Mouse (Mus musculus): ENCODE measurements around the gene Rev3l. TPM values are rescaled to one million over a fixed set of nuclear protein-coding genes. Genes with fewer than 3 reads are reported as not detected.
"Not testable (repeated sequence)": the region's sequence is repeated elsewhere in the genome, so short reads cannot be mapped to it uniquely, and the experiment has no call there.

Rev3l gene
- polyA plus RNA-seq, 1 experiment from 2014 or later: 12.7 TPM

DNA sequence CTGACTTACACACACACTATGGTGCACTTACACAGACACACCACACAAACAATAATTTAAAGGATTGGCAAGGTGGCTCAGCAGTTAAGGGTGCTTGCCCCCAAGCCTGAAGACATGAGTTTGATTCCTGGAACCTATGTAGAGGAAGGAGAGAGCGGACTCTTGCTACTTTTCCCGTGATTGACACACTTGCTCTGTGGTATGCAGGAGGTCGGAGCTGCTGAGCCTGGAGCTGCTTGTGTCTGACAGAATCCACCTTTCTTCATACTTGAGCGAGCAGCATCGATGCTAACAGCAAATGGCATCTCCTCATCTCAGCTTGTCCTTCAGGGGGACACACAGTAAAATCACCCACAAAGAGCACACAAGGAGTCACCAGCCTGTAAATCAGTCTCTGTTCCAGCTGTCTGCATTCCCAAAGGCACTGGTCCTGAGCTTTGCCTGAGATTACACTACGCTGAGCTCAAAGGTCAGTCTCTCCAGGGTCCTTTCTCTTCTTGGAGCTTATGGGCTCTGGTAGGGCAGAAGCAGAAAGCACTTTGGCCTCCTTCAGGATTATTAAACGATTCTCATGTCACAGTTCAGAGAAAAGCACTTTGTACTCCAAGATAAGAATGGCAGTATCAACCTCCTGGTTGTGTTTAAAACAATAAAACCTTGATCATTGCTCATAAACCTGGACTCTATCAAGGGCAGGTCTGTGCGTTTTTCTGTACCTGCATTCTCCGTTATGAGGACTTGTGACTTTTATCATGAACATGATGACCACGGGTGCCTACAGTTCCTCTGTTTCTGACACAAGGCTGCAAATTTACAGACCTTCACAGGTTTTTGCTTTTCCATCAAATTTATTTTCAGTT, 175.1 kb downstream of the Rev3l start:
- H3K27ac ChIP-seq (ENCODE audit: poor library complexity, severe bottlenecking): no peak overlapping the region
- no peaks in the 10 kb centered on the region for H3K36me3 ChIP-seq
- no peak overlapping the region for H3K4me3 ChIP-seq
- 68% methylated on average over 10 of the region's 10 CpGs for WGBS
- no peak overlapping the region for H3K9ac ChIP-seq
- H3K4me2 ChIP-seq: no peak overlapping the region
- ATAC-seq (ENCODE audit: insufficient number of reproducible peaks, low FRiP score): no peak
- no peaks in the 10 kb centered on the region for H3K9me3 ChIP-seq (replicated peaks)
- H3K4me1 ChIP-seq (replicated peaks): no peaks in the 10 kb centered on the region
- H3K27me3 ChIP-seq (replicated peaks): no peaks in the 10 kb centered on the region

DNA sequence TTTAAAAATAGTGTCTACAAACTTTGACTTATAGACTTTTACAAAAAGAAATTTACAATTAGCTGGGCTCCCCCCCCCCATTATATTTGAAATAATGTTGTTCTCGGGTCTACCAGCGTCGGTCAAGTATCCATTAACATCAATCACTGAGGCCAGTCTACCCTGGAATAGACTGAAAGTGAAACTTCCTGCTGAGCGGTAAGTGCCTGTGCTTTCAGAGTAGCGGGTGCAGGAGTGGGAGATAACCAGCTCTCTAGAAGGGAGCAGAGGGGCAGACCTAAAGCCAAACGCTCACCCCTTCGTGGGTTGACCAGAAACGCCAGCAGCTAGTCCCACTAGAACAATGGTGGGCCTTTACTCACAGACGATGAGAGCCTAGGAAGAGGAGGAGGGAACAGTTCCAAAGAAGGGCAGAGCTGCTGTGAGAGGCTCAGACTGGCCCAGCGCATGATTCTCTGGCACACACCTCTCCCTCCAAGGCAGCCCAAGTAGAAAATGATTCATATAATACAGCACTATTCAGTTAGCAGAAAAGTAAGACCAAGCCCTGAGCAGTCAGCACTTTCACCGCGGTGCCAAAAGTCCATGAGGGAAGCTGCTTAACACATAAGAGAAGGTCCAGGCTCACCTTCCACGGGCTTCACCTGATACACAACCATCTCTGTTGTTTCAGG, 177.0 kb downstream of the Rev3l start:
- Histone ChIP-seq H3K9me3 (replicated peaks) (no peaks in the 10 kb centered on the region), H3K36me3 (no peaks in the 10 kb centered on the region), H3K4me3 (no peak overlapping the region), H3K27me3 (replicated peaks) (no peaks in the 10 kb centered on the region), H3K27ac (ENCODE audit: poor library complexity, severe bottlenecking) (no peak overlapping the region), H3K9ac (no peak overlapping the region), H3K4me1 (replicated peaks) (no peaks in the 10 kb centered on the region), H3K4me2 (peak overlapping the region; percentile 37)
- no peak for ATAC-seq (ENCODE audit: insufficient number of reproducible peaks, low FRiP score)
- 46% methylated on average over 13 of the region's 13 CpGs for WGBS

DNA sequence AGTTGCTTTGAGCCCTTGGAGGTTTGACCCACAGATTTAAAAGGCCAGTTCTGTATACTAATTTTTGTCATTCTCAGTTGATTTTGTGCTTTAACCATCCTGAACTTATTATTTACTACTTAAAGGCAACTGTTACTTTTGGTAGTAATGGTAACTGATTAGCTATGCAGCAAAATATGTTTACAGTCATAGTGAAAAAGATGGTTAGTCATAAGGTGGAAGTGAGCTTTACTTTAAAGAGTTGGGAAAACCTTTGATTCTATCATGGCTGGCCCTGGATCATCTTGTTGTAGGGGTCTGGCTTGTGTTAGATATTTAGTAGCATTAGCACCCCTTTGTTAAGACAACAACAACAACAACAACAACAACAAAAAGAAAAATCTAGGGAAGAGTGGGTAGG, 180.7 kb downstream of the Rev3l start:
- no peak overlapping the region for H3K9ac ChIP-seq
- no peaks in the 10 kb centered on the region for H3K9me3 ChIP-seq (replicated peaks)
- H3K36me3 ChIP-seq: no peaks in the 10 kb centered on the region
- no peak overlapping the region for H3K27ac ChIP-seq (ENCODE audit: poor library complexity, severe bottlenecking)
- no peak overlapping the region for H3K4me2 ChIP-seq
- ATAC-seq (ENCODE audit: insufficient number of reproducible peaks, low FRiP score): no peak
- H3K27me3 ChIP-seq (replicated peaks): no peaks in the 10 kb centered on the region
- H3K4me1 ChIP-seq (replicated peaks): no peaks in the 10 kb centered on the region
- no peak overlapping the region for H3K4me3 ChIP-seq

GRCm38 (mm10) chr10:39924556-39924955, 192.6 kb downstream of the Rev3l start:
- peak; percentile 45; the same call in 1 of the 2 replicates for ATAC-seq (ENCODE audit: insufficient number of reproducible peaks, low FRiP score)
- 38% methylated on average over 8 of the region's 8 CpGs for WGBS
- H3K4me1 ChIP-seq (replicated peaks): not testable (repeated sequence)

More at GRCm38 (mm10) chr10:39924556-39924955, 192.6 kb downstream of the Rev3l start:
- not testable (repeated sequence) for H3K27ac ChIP-seq (ENCODE audit: poor library complexity, severe bottlenecking); H3K36me3 ChIP-seq; H3K9me3 ChIP-seq (replicated peaks); H3K4me2 ChIP-seq; H3K9ac ChIP-seq; H3K4me3 ChIP-seq
- H3K27me3 ChIP-seq (replicated peaks): peaks cover 11% of the 10 kb centered on the region

Other genes starting within 250 kb of the Rev3l start
- 10.9 and 11.7 TPM in 2 replicates for gene Traf3ip2, start 119.2 kb upstream of the Rev3l start, polyA plus RNA-seq (2016; fragmentation: Nextera tagmentation; extraction: Ambion mirVana)
- 5.6 and 6.0 TPM in 2 replicates for gene Mfsd4b4, start 167.1 kb downstream of the Rev3l start, polyA plus RNA-seq (2016; fragmentation: Nextera tagmentation; extraction: Ambion mirVana)
- not detected in 2 replicates for gene Mfsd4b2, start 194.8 kb downstream of the Rev3l start, polyA plus RNA-seq (2016; fragmentation: Nextera tagmentation; extraction: Ambion mirVana)
- 0.55 and 0.74 TPM in 2 replicates for gene Mfsd4b3, start 228.0 kb downstream of the Rev3l start, polyA plus RNA-seq (2016; fragmentation: Nextera tagmentation; extraction: Ambion mirVana)

Data from heart, embryonic 12.5 days (tissue).